Mouse (Mus musculus): ENCODE results near the gene Ceacam10. TPM values are rescaled to one million over a fixed set of nuclear protein-coding genes. Genes with fewer than 3 reads are reported as not detected.
"Not testable (repeated sequence)": the region's sequence is repeated elsewhere in the genome, so short reads cannot be mapped to it uniquely, and the experiment has no call there.

Gene Ceacam10
- not detected in 2 replicates for polyA plus RNA-seq (2012; rRNA removed)

GRCm38 (mm10) chr7:24776918-24777317 is at the start of gene Ceacam10:
Ceacam10 (plus strand) TSS chr7:24777206.
- DNase-seq (ENCODE audit: extremely low spot score in 1 of 2, low spot score in 1 of 2): not testable (repeated sequence)

GRCm38 (mm10) chr7:24735970-24736670 is 40.9 kb upstream of the Ceacam10 start:
- DNase-seq (ENCODE audit: extremely low spot score in 1 of 2, low spot score in 1 of 2): no peak

- no peak for DNase-seq (ENCODE audit: extremely low spot score in 1 of 2, low spot score in 1 of 2)
Measured at GRCm38 (mm10) chr7:24750695-24751094, 26.3 kb upstream of the Ceacam10 start.

GRCm38 (mm10) chr7:24751610-24752009 is 25.4 kb upstream of the Ceacam10 start:
- DNase-seq (ENCODE audit: extremely low spot score in 1 of 2, low spot score in 1 of 2): no peak

GRCm38 (mm10) chr7:24753476-24753875 is 23.5 kb upstream of the Ceacam10 start:
- no peak for DNase-seq (ENCODE audit: extremely low spot score in 1 of 2, low spot score in 1 of 2)

- no peak for DNase-seq (ENCODE audit: extremely low spot score in 1 of 2, low spot score in 1 of 2)
Measured at GRCm38 (mm10) chr7:24758520-24758919, 18.5 kb upstream of the Ceacam10 start.

GRCm38 (mm10) chr7:24760211-24760610 is 16.8 kb upstream of the Ceacam10 start, which contains the start of gene Cd177:
Cd177 (minus strand) TSS chr7:24760311.
- no peak for DNase-seq (ENCODE audit: extremely low spot score in 1 of 2, low spot score in 1 of 2)

GRCm38 (mm10) chr7:24761161-24761560 is 15.8 kb upstream of the Ceacam10 start:
- DNase-seq (ENCODE audit: extremely low spot score in 1 of 2, low spot score in 1 of 2): no peak

- DNase-seq (ENCODE audit: extremely low spot score in 1 of 2, low spot score in 1 of 2): no peak
Measured at GRCm38 (mm10) chr7:24762574-24762973, 14.4 kb upstream of the Ceacam10 start.

GRCm38 (mm10) chr7:24771361-24771760 is 5.6 kb upstream of the Ceacam10 start:
- no peak for DNase-seq (ENCODE audit: extremely low spot score in 1 of 2, low spot score in 1 of 2)

GRCm38 (mm10) chr7:24773942-24774535 is 3.0 kb upstream of the Ceacam10 start:
- no peak for DNase-seq (ENCODE audit: extremely low spot score in 1 of 2, low spot score in 1 of 2)

- DNase-seq (ENCODE audit: extremely low spot score in 1 of 2, low spot score in 1 of 2): no peak
Measured at GRCm38 (mm10) chr7:24776145-24776544, 861 bp upstream of the Ceacam10 start.

- no peak for DNase-seq (ENCODE audit: extremely low spot score in 1 of 2, low spot score in 1 of 2)
Measured at GRCm38 (mm10) chr7:24797918-24798317, 20.9 kb downstream of the Ceacam10 start.

- no peak for DNase-seq (ENCODE audit: extremely low spot score in 1 of 2, low spot score in 1 of 2)
Measured at GRCm38 (mm10) chr7:24802149-24802767, 25.3 kb downstream of the Ceacam10 start.

GRCm38 (mm10) chr7:24804826-24805225 is 27.8 kb downstream of the Ceacam10 start:
- no peak for DNase-seq (ENCODE audit: extremely low spot score in 1 of 2, low spot score in 1 of 2)

- DNase-seq (ENCODE audit: extremely low spot score in 1 of 2, low spot score in 1 of 2): no peak
Measured at GRCm38 (mm10) chr7:24809041-24809440, 32.0 kb downstream of the Ceacam10 start.

GRCm38 (mm10) chr7:24817502-24817901 is 40.5 kb downstream of the Ceacam10 start:
- peak; percentile 38 to 89 for DNase-seq (ENCODE audit: extremely low spot score in 1 of 2, low spot score in 1 of 2)

- no peak for DNase-seq (ENCODE audit: extremely low spot score in 1 of 2, low spot score in 1 of 2)
Measured at GRCm38 (mm10) chr7:24824452-24824851, 47.4 kb downstream of the Ceacam10 start.

GRCm38 (mm10) chr7:24827181-24827580 is 50.2 kb downstream of the Ceacam10 start:
- DNase-seq (ENCODE audit: extremely low spot score in 1 of 2, low spot score in 1 of 2): no peak
